Comparison of ENCODE assay signal across 10 mouse cellular contexts in the genomic region with DNA sequence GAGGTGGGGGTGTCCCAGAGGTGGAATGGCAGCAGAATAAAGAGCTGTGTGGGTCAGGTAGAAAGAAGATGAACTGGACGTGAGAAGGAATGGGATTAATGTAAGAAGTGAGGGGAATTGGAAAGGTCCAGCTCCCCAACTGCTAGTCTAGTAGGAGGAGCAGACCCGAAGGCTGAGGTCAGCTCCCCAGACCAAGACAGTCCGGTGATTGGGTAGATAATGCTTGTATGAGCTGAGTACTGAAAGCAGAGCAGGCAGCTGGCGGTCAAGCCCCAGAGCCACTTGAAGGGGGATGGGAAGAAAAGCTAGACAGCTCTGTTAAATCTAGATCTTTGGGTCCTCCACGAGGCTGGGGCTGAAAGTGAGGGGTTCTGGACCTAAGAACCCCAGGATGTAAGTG. TPM values are rescaled to one million over a fixed set of nuclear protein-coding genes. Genes with fewer than 3 reads are reported as not detected.
DNase-seq lines count a peak whose midpoint lies in the region; ATAC-seq and TF ChIP-seq lines count a peak whose summit lies in the region.
"Had no signal": no experiment of that assay in that cellular context is flagged by ENCODE, and none has a peak within 500 bp of the region (broad histone marks: within the 10 kb centered on the region; RNA-seq: fewer than 3 reads in every experiment).

No protein-coding gene starts in this region.

- H3K9me3 ChIP-seq in heart, embryonic 12.5 days (replicated peaks) = no peaks in the 10 kb centered on the region
- H3K9me3 ChIP-seq in forebrain, postnatal 0 days (ENCODE audit: low read length) = no peaks in the 10 kb centered on the region
- no peaks in the 10 kb centered on the region for H3K9me3 ChIP-seq in midbrain, embryonic 14.5 days (ENCODE audit: control insufficient read depth, low read length)

- H3K36me3 ChIP-seq in heart, embryonic 12.5 days = no peaks in the 10 kb centered on the region
- H3K36me3 ChIP-seq in forebrain, postnatal 0 days (ENCODE audit: insufficient read depth) = peaks cover 9% of the 10 kb centered on the region; the same call in 1 of the 2 replicates
- H3K36me3 ChIP-seq in midbrain, embryonic 14.5 days (ENCODE audit: control insufficient read depth, insufficient read depth, low read length) = no peaks in the 10 kb centered on the region

- ATAC-seq in heart, embryonic 12.5 days (ENCODE audit: insufficient number of reproducible peaks, low FRiP score) = no peak
- ATAC-seq in forebrain, postnatal 0 days = no peak
- ATAC-seq in midbrain, embryonic 14.5 days (ENCODE audit: low FRiP score, low TSS enrichment) = no peak

- no peak for DNase-seq in heart, postnatal 4 days
- DNase-seq in forebrain, postnatal 0 days = no peak
- peak; percentile 14 for DNase-seq in midbrain, embryonic 14.5 days
- DNase-seq in layer of hippocampus, adult 18-20 months (ENCODE audit: low spot score in 2 of 2) = no peak
- DNase-seq in left cerebral cortex, adult 9 months (ENCODE audit: low spot score in 2 of 2) = no peak
- no peak for DNase-seq in left cerebral cortex, adult 8-10 months (ENCODE audit: low spot score in 2 of 2)

- no peak overlapping the region for H3K27ac ChIP-seq in heart, embryonic 12.5 days (ENCODE audit: poor library complexity, severe bottlenecking)
- no peak overlapping the region for H3K27ac ChIP-seq in brown adipose tissue, adult 24 weeks (replicated peaks; ENCODE audit: low read depth, low read length)
- peak overlapping the region; percentile 86; the same call in 1 of the 2 replicates for H3K27ac ChIP-seq in forebrain, postnatal 0 days (ENCODE audit: low read depth, low read length)
- H3K27ac ChIP-seq in midbrain, embryonic 14.5 days (replicated peaks; ENCODE audit: low read depth, low read length) = 0 out of 2 replicates have a peak overlapping the region, but pooled peaks have one; percentile 15

- peak overlapping the region; percentile 66 for H3K4me3 ChIP-seq in heart, embryonic 12.5 days
- H3K4me3 ChIP-seq in brown adipose tissue, adult 24 weeks (ENCODE audit: insufficient read depth, low read depth, low read length) = peak overlapping the region; percentile 14; the same call in 1 of the 2 replicates
- peak overlapping the region; percentile 82 for H3K4me3 ChIP-seq in forebrain, postnatal 0 days (ENCODE audit: low read depth, low read length)
- peak overlapping the region; percentile 62 for H3K4me3 ChIP-seq in midbrain, embryonic 14.5 days (replicated peaks; ENCODE audit: low read depth, low read length)

- H3K27me3 ChIP-seq in heart, embryonic 12.5 days (replicated peaks) = peaks cover 62% of the 10 kb centered on the region
- H3K27me3 ChIP-seq in forebrain, postnatal 0 days (ENCODE audit: insufficient read depth, low read length) = no peaks in the 10 kb centered on the region
- H3K27me3 ChIP-seq in midbrain, embryonic 14.5 days (ENCODE audit: control insufficient read depth, insufficient read depth, low read length) = no peaks in the 10 kb centered on the region; the same call in none of the 2 replicates

- 12% methylated on average over 5 of the region's 5 CpGs for WGBS in heart, embryonic 12.5 days
- 7% methylated on average over 5 of the region's 5 CpGs for WGBS in forebrain, postnatal 0 days
- WGBS in midbrain, embryonic 14.5 days = 1% methylated on average over 5 of the region's 5 CpGs

- peaks cover 12% of the 10 kb centered on the region; the same call in 1 of the 2 replicates for H3K4me1 ChIP-seq in heart, embryonic 12.5 days (replicated peaks)
- no peaks in the 10 kb centered on the region for H3K4me1 ChIP-seq in brown adipose tissue, adult 24 weeks (ENCODE audit: control insufficient read depth, insufficient read depth, insufficient read length, low read length)
- H3K4me1 ChIP-seq in forebrain, postnatal 0 days (ENCODE audit: insufficient read depth) = 0 out of 2 replicates have a peak, but pooled peaks cover 8% of the 10 kb centered on the region
- H3K4me1 ChIP-seq in midbrain, embryonic 14.5 days (ENCODE audit: control insufficient read depth, insufficient read depth, low read length) = peaks cover 8% of the 10 kb centered on the region

- peak overlapping the region; percentile 83 for H3K4me2 ChIP-seq in heart, embryonic 12.5 days
- H3K4me2 ChIP-seq in forebrain, postnatal 0 days (ENCODE audit: low read depth) = peak overlapping the region; percentile 86
- peak overlapping the region; percentile 69 for H3K4me2 ChIP-seq in midbrain, embryonic 14.5 days (ENCODE audit: low read length)

- peak overlapping the region; percentile 62; the same call in 1 of the 2 replicates for H3K9ac ChIP-seq in heart, embryonic 12.5 days
- H3K9ac ChIP-seq in forebrain, postnatal 0 days = peak overlapping the region; percentile 87
- peak overlapping the region; percentile 76 for H3K9ac ChIP-seq in midbrain, embryonic 14.5 days (replicated peaks; ENCODE audit: low read length)

- TF ChIP-seq CTCF in forebrain, postnatal 0 days (IDR thresholded peaks at IDR 0.05; ENCODE audit: low read depth) = no peak

RNA-seq across cellular contexts. Expression of a gene that starts 0.8 kb away (rescaled TPM):
- polyA plus RNA-seq in heart, embryonic 12.5 days (2016; fragmentation: Nextera tagmentation; extraction: Ambion mirVana) = 0.17 and 0.32 TPM in 2 replicates
- total RNA-seq in heart, postnatal 4 days (2021) = 1 to 10 TPM; 6.9 to 7.4 TPM
- 3.4 and 3.6 TPM in 2 replicates for polyA plus RNA-seq in brown adipose tissue, adult 24 weeks (2012; ENCODE audit: insufficient read depth, insufficient read length, missing spikeins)
- 73.4 and 78.9 TPM in 2 replicates for total RNA-seq in forebrain, postnatal 0 days (2014; rRNA removed)
- 2.3 and 2.5 TPM in 2 replicates for polyA plus RNA-seq in forebrain, postnatal 0 days (2015; fragmentation: Nextera tagmentation; extraction: Ambion mirVana)
- polyA plus RNA-seq in midbrain, embryonic 14.5 days (2014; fragmentation: Nextera tagmentation; extraction: Ambion mirVana) = 5.0 and 5.9 TPM in 2 replicates
- 100 to 1,000 TPM; 134 to 148 TPM for total RNA-seq in layer of hippocampus, adult 18-20 months (2021)
- 100 to 1,000 TPM; 173 to 194 (median 181) TPM for total RNA-seq in left cerebral cortex, adult 8-10 months (2022)
- total RNA-seq: common myeloid progenitor, adult 5-6 weeks had no signal
- polyA plus RNA-seq: liver, embryonic 16.5 days had no signal

RNA-seq across cellular contexts. Expression of a gene that starts 44.6 kb away (rescaled TPM):
- polyA plus RNA-seq in heart, embryonic 12.5 days (2016; fragmentation: Nextera tagmentation; extraction: Ambion mirVana) = 0.14 and 0.19 TPM in 2 replicates
- 1 to 10 TPM; 5.7 to 8.5 TPM for total RNA-seq in heart, postnatal 4 days (2021)
- polyA plus RNA-seq in brown adipose tissue, adult 24 weeks (2012; ENCODE audit: insufficient read depth, insufficient read length, missing spikeins) = 1.4 and 2.9 TPM in 2 replicates
- 10.2 and 17.3 TPM in 2 replicates for total RNA-seq in forebrain, postnatal 0 days (2014; rRNA removed)
- polyA plus RNA-seq in forebrain, postnatal 0 days (2015; fragmentation: Nextera tagmentation; extraction: Ambion mirVana) = 12.1 and 15.1 TPM in 2 replicates
- polyA plus RNA-seq in midbrain, embryonic 14.5 days (2014; fragmentation: Nextera tagmentation; extraction: Ambion mirVana) = 1.3 and 1.6 TPM in 2 replicates
- 100 to 1,000 TPM; 486 to 548 TPM for total RNA-seq in layer of hippocampus, adult 18-20 months (2021)
- total RNA-seq in left cerebral cortex, adult 8-10 months (2022) = 100 to 1,000 TPM; 228 to 253 (median 241) TPM
- total RNA-seq: common myeloid progenitor, adult 5-6 weeks had no signal
- polyA plus RNA-seq: liver, embryonic 16.5 days had no signal

RNA-seq across cellular contexts. Expression of a gene that starts 44.7 kb away (rescaled TPM):
- 186 and 202 TPM in 2 replicates for polyA plus RNA-seq in heart, embryonic 12.5 days (2016; fragmentation: Nextera tagmentation; extraction: Ambion mirVana)
- total RNA-seq in heart, postnatal 4 days (2021) = 100 to 1,000 TPM; 299 to 315 TPM
- 45.0 and 52.3 TPM in 2 replicates for polyA plus RNA-seq in brown adipose tissue, adult 24 weeks (2012; ENCODE audit: insufficient read depth, insufficient read length, missing spikeins)
- total RNA-seq in forebrain, postnatal 0 days (2014; rRNA removed) = 16.2 and 22.3 TPM in 2 replicates
- 14.0 and 22.3 TPM in 2 replicates for polyA plus RNA-seq in forebrain, postnatal 0 days (2015; fragmentation: Nextera tagmentation; extraction: Ambion mirVana)
- 23.0 and 30.1 TPM in 2 replicates for polyA plus RNA-seq in midbrain, embryonic 14.5 days (2014; fragmentation: Nextera tagmentation; extraction: Ambion mirVana)
- total RNA-seq in layer of hippocampus, adult 18-20 months (2021) = 10 to 100 TPM; 55.4 to 56.7 TPM
- total RNA-seq in left cerebral cortex, adult 8-10 months (2022) = 10 to 100 TPM; 42.1 to 50.5 (median 47.1) TPM

RNA-seq across cellular contexts. Expression of a gene that starts 56.9 kb away (rescaled TPM):
- 1.6 and 1.9 TPM in 2 replicates for polyA plus RNA-seq in heart, embryonic 12.5 days (2016; fragmentation: Nextera tagmentation; extraction: Ambion mirVana)
- total RNA-seq in heart, postnatal 4 days (2021) = under 1 TPM in 1 of 2 experiments, not detected in 1; 0.18 TPM
- polyA plus RNA-seq in brown adipose tissue, adult 24 weeks (2012; ENCODE audit: insufficient read depth, insufficient read length, missing spikeins) = not detected in 2 replicates
- 41.5 and 42.2 TPM in 2 replicates for total RNA-seq in forebrain, postnatal 0 days (2014; rRNA removed)
- 16.5 and 17.8 TPM in 2 replicates for polyA plus RNA-seq in forebrain, postnatal 0 days (2015; fragmentation: Nextera tagmentation; extraction: Ambion mirVana)
- 12.5 and 12.8 TPM in 2 replicates for polyA plus RNA-seq in midbrain, embryonic 14.5 days (2014; fragmentation: Nextera tagmentation; extraction: Ambion mirVana)
- 100 to 1,000 TPM; 368 to 411 TPM for total RNA-seq in layer of hippocampus, adult 18-20 months (2021)
- 100 to 1,000 TPM; 146 to 153 (median 150) TPM for total RNA-seq in left cerebral cortex, adult 8-10 months (2022)
- total RNA-seq: common myeloid progenitor, adult 5-6 weeks had no signal
- polyA plus RNA-seq: liver, embryonic 16.5 days had no signal

Comparison
In these comparisons a context has a peak if more than half of its experiments do, and no peak if none do; other contexts are left out.
1. H3K27ac ChIP-seq: peak in forebrain, postnatal 0 days (single experiment) and midbrain, embryonic 14.5 days (single experiment); none in heart, embryonic 12.5 days (single experiment) and brown adipose tissue, adult 24 weeks (single experiment).
2. H3K4me3 ChIP-seq: peak in every context shown above with its lines; median percentile 82 in forebrain, postnatal 0 days; 66 in heart, embryonic 12.5 days; 62 in midbrain, embryonic 14.5 days; 14 in brown adipose tissue, adult 24 weeks.
3. RNA of a gene that starts 44.6 kb away (total RNA-seq): 486 to 548 TPM in layer of hippocampus, adult 18-20 months and 228 to 253 TPM in left cerebral cortex, adult 8-10 months; 10.2 to 17.3 TPM in forebrain, postnatal 0 days and 5.7 to 8.5 TPM in heart, postnatal 4 days; every median in the first group is over 10 times any median in the second.
4. RNA of a gene that starts 44.7 kb away (total RNA-seq): 299 to 315 TPM in heart, postnatal 4 days; 55.4 to 56.7 TPM in layer of hippocampus, adult 18-20 months, 42.1 to 50.5 TPM in left cerebral cortex, adult 8-10 months and 16.2 to 22.3 TPM in forebrain, postnatal 0 days; every median in the first group is over 4 times any median in the second.
5. Peak in every context shown above with its lines, with median percentiles within 50 percentile points of each other: H3K4me2 ChIP-seq and H3K9ac ChIP-seq.